Mouse (Mus musculus) G1E (cell line): ENCODE data around the gene Bcar3. TPM values are rescaled to one million over a fixed set of nuclear protein-coding genes. Genes with fewer than 3 reads are reported as not detected.

Experiments
- ATAC-seq: 2 replicates; pipeline ENCODE4 v1.8.0; 2016; ENCODE audit warnings: mild to moderate bottlenecking; ENCODE audit not compliant: insufficient number of reproducible peaks, poor library complexity, low FRiP score, severe bottlenecking; ENCODE audit errors: extremely low read depth
- DNase-seq: peaks from one replicate; pipeline ENCODE4 v3.0.0; 2012; ENCODE audit warnings: low spot score
- H3K27me3 ChIP-seq: 2 replicates; pipeline ENCODE4 v1.6.1; 2012; ENCODE audit warnings: mild to moderate bottlenecking, low read length, inconsistent platforms; ENCODE audit not compliant: insufficient read depth
- H3K36me3 ChIP-seq: replicated peaks from 2 replicates; pipeline ENCODE3; 2012; ENCODE audit warnings: mild to moderate bottlenecking, inconsistent platforms
- H3K4me1 ChIP-seq: 2 replicates; pipeline ENCODE4 v1.6.1; 2012; ENCODE audit warnings: low read depth, low read length, inconsistent platforms, mixed read lengths; ENCODE audit not compliant: insufficient read depth
- H3K4me3 ChIP-seq: 2 replicates; pipeline ENCODE4 v1.5.1; 2012; ENCODE audit warnings: low read depth, mild to moderate bottlenecking, inconsistent platforms, low read length, moderate library complexity, mixed read lengths
- H3K9me3 ChIP-seq: replicated peaks from 2 replicates; pipeline ENCODE4 v1.6.1; 2012; ENCODE audit warnings: inconsistent platforms
- CTCF ChIP-seq: IDR thresholded peaks from 2 replicates; pipeline ENCODE4 v1.5.1; 2012; ENCODE audit warnings: low read depth, low read length, inconsistent platforms, mixed read lengths
- GATA1 ChIP-seq: IDR thresholded peaks from 2 replicates; pipeline ENCODE4 v1.6.1; 2012; ENCODE audit warnings: borderline replicate concordance, low read length, inconsistent platforms, mixed read lengths
- GATA2 ChIP-seq: IDR thresholded peaks from 2 replicates; pipeline ENCODE4 v1.6.1; 2012; ENCODE audit warnings: low read depth, low read length, inconsistent platforms, borderline replicate concordance
- POLR2AphosphoS5 ChIP-seq: IDR thresholded peaks from 2 replicates; pipeline ENCODE4 v1.6.1; 2012; ENCODE audit warnings: low read depth, low read length, inconsistent platforms; ENCODE audit not compliant: insufficient replicate concordance
- TAL1 ChIP-seq: conservative IDR thresholded peaks from 2 replicates; pipeline ENCODE4 v1.6.1; 2012; ENCODE audit warnings: low read depth, low read length, inconsistent platforms, mixed read lengths
- polyA plus RNA-seq: library from polyadenylated mRNA; stranded (reverse); fragments of >175 nt; gene quantifications from 2 replicates; pipeline ENCODE4 v1.2.3, GENCODE M21; 2012
- total RNA-seq, 2 experiments: library from RNA; stranded (forward) in 1 of 2; stranded (reverse) in 1 of 2; fragments of 200-1000 nt in 1 of 2; fragments of >200 nt in 1 of 2; fragmentation: Nextera tagmentation in 1 of 2; gene quantifications; 2 replicates each; pipeline ENCODE4 v1.2.3; 2014 to 2017

Bcar3 gene
- total and polyA plus RNA-seq, 3 experiments, result 0.27 TPM; not detected in 2

DNA sequence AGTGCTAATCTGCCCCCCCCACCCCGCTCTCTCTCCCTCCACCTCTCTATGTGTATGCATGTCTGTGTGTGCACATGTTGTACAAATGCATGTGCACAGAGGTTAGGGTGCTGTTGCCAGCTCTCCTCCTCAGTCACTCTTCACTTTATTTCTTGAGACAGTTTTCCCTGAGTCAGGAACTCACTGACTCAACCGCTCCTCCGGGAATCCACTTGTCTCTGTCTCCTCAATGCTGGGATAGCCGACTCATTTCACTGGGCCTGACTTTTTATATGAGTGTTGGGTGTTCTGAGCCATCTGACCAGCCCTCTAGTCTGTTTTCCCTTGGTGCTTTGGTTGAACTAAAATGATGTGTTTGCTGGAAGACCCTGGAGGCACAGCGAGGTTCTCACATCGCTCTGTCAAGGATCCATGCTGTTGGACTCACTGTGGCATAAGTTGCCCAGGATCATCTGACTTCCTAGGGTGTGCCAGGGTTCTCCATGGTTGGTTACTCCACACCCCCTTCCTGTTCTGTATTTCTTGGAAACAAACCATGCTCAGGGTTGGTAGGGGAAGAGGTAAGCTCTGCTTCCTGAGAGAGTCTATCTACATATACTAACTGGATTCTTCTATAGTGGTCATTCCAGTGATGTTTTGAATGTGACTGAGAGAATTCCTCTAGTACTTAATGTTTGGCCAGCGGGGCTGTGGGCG is 77.9 kb downstream of the Bcar3 start:
- DNase-seq, result no peak
- Histone ChIP-seq H3K27me3 (no peaks in the 10 kb centered on the region), H3K36me3 (no peaks in the 10 kb centered on the region), H3K9me3 (no peaks in the 10 kb centered on the region), H3K4me3 (no peak overlapping the region), H3K4me1 (no peaks in the 10 kb centered on the region)
- no peak for ATAC-seq
- TF ChIP-seq POLR2AphosphoS5 (no peak), GATA1 (no peak), CTCF (no peak), GATA2 (no peak), TAL1 (no peak)

DNA sequence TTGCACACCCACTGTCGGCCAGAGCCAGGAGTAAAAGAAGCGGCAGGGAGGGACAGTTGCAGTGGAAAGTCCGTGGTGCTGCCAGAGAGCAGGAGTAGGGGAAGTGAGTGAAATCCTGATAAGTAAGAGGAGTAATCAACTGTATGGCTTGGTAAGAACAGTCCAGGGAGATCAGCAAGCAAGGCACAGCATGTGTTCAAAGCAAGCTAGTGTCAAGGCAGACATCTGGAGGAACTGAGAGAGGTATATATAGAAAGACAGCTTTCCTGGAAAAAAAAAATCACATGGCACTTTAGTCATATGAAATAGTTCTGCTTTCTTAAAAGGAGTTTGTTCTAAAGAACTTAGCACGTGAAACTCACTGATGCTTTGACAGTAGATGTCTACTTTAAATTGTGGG is 78.7 kb downstream of the Bcar3 start:
- Histone ChIP-seq H3K27me3 (no peaks in the 10 kb centered on the region; the same call in 1 of the 2 replicates), H3K36me3 (no peaks in the 10 kb centered on the region), H3K4me3 (no peak overlapping the region), H3K4me1 (no peaks in the 10 kb centered on the region), H3K9me3 (no peaks in the 10 kb centered on the region)
- ATAC-seq, result no peak
- no peak for TF ChIP-seq GATA2
- TF ChIP-seq GATA1, result no peak
- TF ChIP-seq CTCF, result no peak
- no peak for TF ChIP-seq POLR2AphosphoS5
- TF ChIP-seq TAL1, result no peak
- no peak for DNase-seq

DNA sequence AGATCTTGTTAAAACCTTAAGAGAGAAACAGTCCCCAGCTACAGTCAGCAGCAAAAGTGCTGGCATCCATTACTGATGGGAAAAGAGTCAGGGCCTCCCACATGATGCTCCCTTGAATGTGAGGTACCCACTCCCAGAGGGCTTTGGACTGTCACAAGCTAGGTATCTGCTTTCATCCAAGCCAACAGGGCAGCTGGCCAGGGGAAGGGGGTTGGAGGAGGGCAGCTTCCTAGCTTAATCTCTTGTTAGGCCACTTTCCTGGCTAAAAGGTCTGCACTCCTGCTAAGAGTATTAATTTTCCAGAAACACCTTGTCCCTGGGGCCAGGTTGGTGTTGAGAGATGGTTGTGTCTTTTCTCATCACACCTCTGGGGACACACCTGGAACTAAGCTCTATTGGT is 82.1 kb downstream of the Bcar3 start:
- H3K4me1 ChIP-seq, result no peaks in the 10 kb centered on the region
- H3K27me3 ChIP-seq, result no peaks in the 10 kb centered on the region; the same call in 1 of the 2 replicates
- H3K9me3 ChIP-seq, result no peaks in the 10 kb centered on the region
- DNase-seq (no peak), ATAC-seq (no peak)
- H3K36me3 ChIP-seq, result no peaks in the 10 kb centered on the region
- TF ChIP-seq TAL1 (no peak), POLR2AphosphoS5 (no peak), CTCF (no peak)
- H3K4me3 ChIP-seq, result no peak overlapping the region

DNA sequence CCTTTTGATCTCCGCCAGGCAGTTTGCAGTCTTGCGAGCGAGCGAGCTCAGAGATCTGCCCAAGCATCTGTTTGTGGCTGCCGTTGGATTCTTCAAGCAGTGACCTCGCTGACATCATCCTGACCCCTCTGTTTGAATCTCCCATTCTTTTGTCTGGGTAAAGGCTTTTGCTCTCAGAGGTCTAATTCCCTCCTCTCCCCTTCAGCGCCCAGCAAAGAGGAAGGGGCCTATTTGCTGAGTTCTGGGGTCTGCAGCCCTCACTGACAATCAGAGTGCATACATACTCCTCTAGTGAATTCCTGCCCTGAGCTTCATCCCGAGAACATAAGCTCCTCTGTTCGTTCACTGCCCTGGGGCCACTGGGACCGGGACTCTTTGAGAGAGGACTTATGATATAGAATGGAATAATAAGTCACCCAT is 82.5 kb downstream of the Bcar3 start:
- no peak for DNase-seq
- H3K9me3 ChIP-seq, result no peaks in the 10 kb centered on the region
- H3K27me3 ChIP-seq, result no peaks in the 10 kb centered on the region; the same call in 1 of the 2 replicates
- no peak overlapping the region for H3K4me3 ChIP-seq
- ATAC-seq, result no peak
- no peaks in the 10 kb centered on the region for H3K4me1 ChIP-seq
- H3K36me3 ChIP-seq, result no peaks in the 10 kb centered on the region
- TF ChIP-seq GATA2, result no peak
- no peak for TF ChIP-seq GATA1
- TF ChIP-seq TAL1, result no peak
- TF ChIP-seq CTCF, result no peak
- TF ChIP-seq POLR2AphosphoS5, result no peak

DNA sequence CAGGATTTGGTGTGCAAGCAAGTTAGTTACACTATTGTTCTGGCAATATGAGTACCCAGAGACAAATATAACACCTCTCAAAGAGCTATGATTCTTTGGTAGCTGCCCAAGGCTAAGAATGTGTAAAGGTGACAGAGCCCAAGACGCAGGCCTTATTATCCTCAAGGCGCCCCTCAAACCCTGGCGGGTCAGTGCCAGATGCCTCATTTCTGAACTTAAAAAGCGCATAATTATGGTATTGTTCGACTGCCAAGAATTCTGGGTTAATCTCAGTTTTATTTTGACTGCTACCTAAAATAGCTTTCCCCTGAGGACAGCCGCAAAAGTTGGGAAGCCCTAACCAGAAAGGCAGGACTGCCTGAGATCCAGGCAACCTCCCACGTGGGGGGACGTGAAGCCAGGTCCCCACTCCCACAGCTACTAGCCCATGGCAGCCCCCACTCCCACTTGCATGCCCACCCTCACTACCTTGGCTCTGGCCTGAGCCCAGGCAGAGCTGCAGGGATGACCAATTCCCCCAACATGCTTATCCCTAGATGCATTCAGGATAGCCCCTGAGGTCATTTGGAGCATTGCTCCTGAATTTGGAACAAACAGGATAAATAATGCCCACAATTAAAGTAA is 83.0 kb downstream of the Bcar3 start:
- DNase-seq (no peak), ATAC-seq (no peak)
- no peaks in the 10 kb centered on the region; the same call in 1 of the 2 replicates for H3K27me3 ChIP-seq
- H3K4me3 ChIP-seq, result no peak overlapping the region
- H3K9me3 ChIP-seq, result no peaks in the 10 kb centered on the region
- H3K36me3 ChIP-seq, result no peaks in the 10 kb centered on the region
- no peaks in the 10 kb centered on the region for H3K4me1 ChIP-seq
- TF ChIP-seq GATA1 (no peak), POLR2AphosphoS5 (no peak), CTCF (no peak), TAL1 (no peak)

DNA sequence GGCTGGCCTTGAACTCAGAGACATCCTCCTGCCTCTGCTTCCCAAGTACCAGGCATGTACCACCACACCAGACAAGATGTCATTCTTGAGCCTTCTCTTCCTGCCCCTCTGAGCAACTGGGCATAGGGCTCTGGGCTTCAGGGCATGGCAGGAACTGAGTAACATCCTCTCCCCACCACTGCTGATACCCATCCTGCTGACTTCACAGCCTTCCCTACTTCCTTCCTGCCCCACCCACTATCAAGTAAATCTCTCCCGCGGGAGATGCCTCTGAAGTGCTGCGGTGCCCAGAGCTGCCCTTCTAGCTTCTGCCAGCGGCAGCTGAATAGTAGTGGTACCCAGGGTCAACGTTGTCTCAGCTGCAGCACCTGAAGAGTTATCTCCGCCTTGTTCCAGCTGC is 84.7 kb downstream of the Bcar3 start:
- Histone ChIP-seq H3K4me1 (no peaks in the 10 kb centered on the region), H3K9me3 (no peaks in the 10 kb centered on the region), H3K4me3 (no peak overlapping the region), H3K36me3 (no peaks in the 10 kb centered on the region), H3K27me3 (no peaks in the 10 kb centered on the region; the same call in 1 of the 2 replicates)
- DNase-seq (no peak), ATAC-seq (no peak)
- no peak for TF ChIP-seq POLR2AphosphoS5
- TF ChIP-seq GATA1, result no peak
- TF ChIP-seq CTCF, result no peak
- TF ChIP-seq GATA2, result no peak
- TF ChIP-seq TAL1, result no peak
